Mouse (Mus musculus): ENCODE data around the gene Acvr1. TPM values are rescaled to one million over a fixed set of nuclear protein-coding genes. Genes with fewer than 3 reads are reported as not detected.

Acvr1 gene
- polyA plus RNA-seq, 1 experiment from 2014 or later, result 6.5 TPM

DNA sequence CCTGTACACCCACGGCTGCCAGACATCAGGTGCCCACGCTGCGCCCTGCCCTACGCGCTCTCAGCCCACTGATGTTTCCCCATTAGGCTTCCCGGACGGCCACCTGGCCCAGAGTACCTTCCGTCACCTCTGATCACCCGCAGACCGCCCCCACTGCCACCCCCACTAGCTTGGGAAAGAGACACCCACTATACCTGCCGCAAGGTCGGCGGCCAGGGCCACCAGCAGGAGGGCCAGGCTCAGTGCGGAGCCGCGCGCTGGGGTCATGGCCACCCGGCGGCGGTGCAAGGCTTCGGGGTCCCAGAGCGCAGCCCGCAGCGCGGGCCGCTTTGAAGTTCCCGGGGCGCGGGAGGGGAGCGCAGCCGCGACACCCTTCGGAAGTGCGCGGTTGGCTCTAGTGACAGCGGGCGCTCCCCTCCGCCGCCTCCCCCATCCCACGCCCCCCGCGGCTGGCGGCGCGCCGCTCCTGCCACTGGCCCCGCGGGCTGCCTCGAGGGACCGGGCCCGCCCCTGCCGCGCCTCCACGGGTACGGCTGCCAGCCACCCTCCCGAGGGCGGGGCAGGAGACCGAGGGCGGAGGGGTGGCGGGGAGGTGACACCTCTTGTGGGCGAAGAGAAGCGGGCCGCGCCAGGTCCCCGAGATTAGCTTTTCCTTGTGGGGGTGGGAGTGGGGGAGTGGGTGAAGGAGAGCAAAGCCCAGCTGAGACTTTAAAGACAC lies 209.4 kb downstream of the Acvr1 start, which contains the start of gene Acvr1c:
Gene Acvr1c (minus strand): TSS at position 482 of the 718 bp plus-strand sequence.
- peak within 1 kb of the TSS; percentile 98 for H3K4me2 ChIP-seq
- DNase-seq (peak; percentile 57), ATAC-seq (ENCODE audit: insufficient read depth) (peak; percentile 93)
- TF ChIP-seq CTCF (IDR thresholded peaks at IDR 0.05; ENCODE audit: low read depth), result no peak
- peak within 1 kb of the TSS; percentile 53 for H3K4me3 ChIP-seq (ENCODE audit: low read depth, low read length)
- no peak within 1 kb of the TSS for H3K27ac ChIP-seq (ENCODE audit: low read depth)
- 1% methylated on average over 55 of the region's 65 CpGs for WGBS
- peak within 1 kb of the TSS; percentile 34 for H3K9ac ChIP-seq
- 0 out of 2 replicates have a peak, but pooled peaks cover 6% of the 10 kb centered on the region for H3K4me1 ChIP-seq (ENCODE audit: insufficient read depth)
- H3K36me3 ChIP-seq (ENCODE audit: insufficient read depth), result no peaks in the 10 kb centered on the region
- no peaks in the 10 kb centered on the region for H3K9me3 ChIP-seq (ENCODE audit: low read depth, low read length)
- H3K27me3 ChIP-seq (ENCODE audit: insufficient read depth, low read length), result peaks cover 14% of the 10 kb centered on the region

DNA sequence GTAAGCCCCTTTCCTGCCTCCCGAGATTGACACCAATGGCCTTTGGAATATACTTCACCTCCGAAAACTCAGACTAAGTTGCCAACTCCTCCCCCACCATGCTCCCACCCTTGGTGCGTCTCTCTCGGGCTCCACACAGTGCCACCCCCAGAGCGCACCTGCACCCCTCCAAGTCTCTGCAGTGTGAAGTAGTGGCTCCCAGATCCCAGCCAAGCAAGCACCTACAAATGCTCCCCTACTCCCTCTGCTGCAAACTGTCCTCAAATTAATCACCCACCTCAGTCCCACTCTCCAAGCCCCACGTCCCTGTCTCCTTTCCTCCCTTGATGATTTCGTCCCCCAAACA lies 209.9 kb downstream of the Acvr1 start:
- H3K4me1 ChIP-seq (ENCODE audit: insufficient read depth), result 0 out of 2 replicates have a peak, but pooled peaks cover 6% of the 10 kb centered on the region
- ATAC-seq (ENCODE audit: insufficient read depth), result peak; percentile 60
- H3K27ac ChIP-seq (ENCODE audit: low read depth), result no peak overlapping the region
- peak overlapping the region; percentile 98 for H3K4me2 ChIP-seq
- peak overlapping the region; percentile 53 for H3K4me3 ChIP-seq (ENCODE audit: low read depth, low read length)
- H3K9me3 ChIP-seq (ENCODE audit: low read depth, low read length), result no peaks in the 10 kb centered on the region
- peak overlapping the region; percentile 34 for H3K9ac ChIP-seq
- peaks cover 14% of the 10 kb centered on the region for H3K27me3 ChIP-seq (ENCODE audit: insufficient read depth, low read length)
- no peaks in the 10 kb centered on the region for H3K36me3 ChIP-seq (ENCODE audit: insufficient read depth)
- no peak for DNase-seq
- 0% methylated on average over 7 of the region's 7 CpGs for WGBS
- TF ChIP-seq CTCF (IDR thresholded peaks at IDR 0.05; ENCODE audit: low read depth), result no peak

DNA sequence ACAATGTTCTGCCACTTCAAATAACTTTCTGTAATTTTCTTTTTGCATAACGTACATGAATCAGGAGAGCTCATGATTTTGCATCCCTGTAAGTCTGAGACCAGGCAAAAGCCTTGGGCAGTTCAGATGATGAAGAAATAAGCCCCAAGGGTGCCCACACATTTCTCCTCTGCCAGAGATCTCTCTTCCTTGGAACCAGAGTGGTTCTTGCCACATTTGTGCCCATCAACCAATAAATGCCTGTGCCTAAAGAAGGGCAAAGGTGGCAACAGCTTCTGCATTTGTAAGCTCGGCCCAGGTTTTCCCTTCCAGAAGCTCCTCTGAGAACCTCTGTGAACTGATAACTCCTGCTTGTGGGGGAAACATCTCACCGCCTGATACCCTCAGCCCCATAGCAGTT lies 212.6 kb downstream of the Acvr1 start:
- 78% methylated on average over 3 of the region's 3 CpGs for WGBS

GRCm38 (mm10) chr2:58352846-58353245 lies 214.1 kb downstream of the Acvr1 start:
- 52% methylated on average over 5 of the region's 5 CpGs for WGBS
- Histone ChIP-seq H3K27me3 (ENCODE audit: insufficient read depth, low read length) (peaks cover 11% of the 10 kb centered on the region), H3K4me2 (no peak overlapping the region), H3K27ac (ENCODE audit: low read depth) (no peak overlapping the region), H3K36me3 (ENCODE audit: insufficient read depth) (no peaks in the 10 kb centered on the region), H3K9ac (no peak overlapping the region), H3K4me1 (ENCODE audit: insufficient read depth) (0 out of 2 replicates have a peak, but pooled peaks cover 6% of the 10 kb centered on the region), H3K4me3 (ENCODE audit: low read depth, low read length) (no peak overlapping the region), H3K9me3 (ENCODE audit: low read depth, low read length) (no peaks in the 10 kb centered on the region)
- ATAC-seq (ENCODE audit: insufficient read depth) (no peak), DNase-seq (no peak)
- TF ChIP-seq CTCF (IDR thresholded peaks at IDR 0.05; ENCODE audit: low read depth), result no peak

More for the DNA sequence above, 212.6 kb downstream of the Acvr1 start:
- H3K4me3 ChIP-seq (ENCODE audit: low read depth, low read length), result no peak overlapping the region
- H3K9me3 ChIP-seq (ENCODE audit: low read depth, low read length), result no peaks in the 10 kb centered on the region
- no peak overlapping the region for H3K4me2 ChIP-seq
- H3K36me3 ChIP-seq (ENCODE audit: insufficient read depth), result no peaks in the 10 kb centered on the region
- H3K4me1 ChIP-seq (ENCODE audit: insufficient read depth), result 0 out of 2 replicates have a peak, but pooled peaks cover 6% of the 10 kb centered on the region
- no peak for DNase-seq
- ATAC-seq (ENCODE audit: insufficient read depth), result no peak
- H3K27me3 ChIP-seq (ENCODE audit: insufficient read depth, low read length), result peaks cover 14% of the 10 kb centered on the region
- H3K27ac ChIP-seq (ENCODE audit: low read depth), result no peak overlapping the region
- no peak for TF ChIP-seq CTCF (IDR thresholded peaks at IDR 0.05; ENCODE audit: low read depth)
- H3K9ac ChIP-seq, result no peak overlapping the region

DNA sequence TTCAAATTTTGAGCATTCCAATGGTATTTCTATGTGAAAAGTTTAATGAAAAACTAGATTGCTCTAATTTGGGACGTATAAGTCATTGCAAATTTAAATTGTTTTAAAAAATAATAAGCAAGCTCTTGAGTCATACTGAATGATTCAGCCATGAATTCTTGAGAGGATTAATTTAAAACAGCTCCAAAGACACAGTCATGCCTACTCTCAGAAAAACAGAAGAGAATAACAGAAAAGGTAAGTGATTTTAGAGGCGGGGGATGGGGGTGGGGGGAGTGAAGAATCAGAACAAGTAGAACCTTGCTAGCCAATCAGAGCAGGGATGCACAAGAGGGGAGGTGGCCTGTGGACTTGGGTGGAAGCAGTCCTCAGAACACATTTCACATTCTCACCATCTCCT lies 216.3 kb downstream of the Acvr1 start:
- no peak overlapping the region for H3K4me3 ChIP-seq (ENCODE audit: low read depth, low read length)
- 89% methylated on average over 2 of the region's 2 CpGs for WGBS
- no peak for DNase-seq
- no peaks in the 10 kb centered on the region for H3K27me3 ChIP-seq (ENCODE audit: insufficient read depth, low read length)
- no peaks in the 10 kb centered on the region for H3K36me3 ChIP-seq (ENCODE audit: insufficient read depth)
- H3K27ac ChIP-seq (ENCODE audit: low read depth), result no peak overlapping the region
- no peaks in the 10 kb centered on the region for H3K9me3 ChIP-seq (ENCODE audit: low read depth, low read length)
- TF ChIP-seq CTCF (IDR thresholded peaks at IDR 0.05; ENCODE audit: low read depth), result no peak
- no peak for ATAC-seq (ENCODE audit: insufficient read depth)
- no peaks in the 10 kb centered on the region for H3K4me1 ChIP-seq (ENCODE audit: insufficient read depth)
- H3K4me2 ChIP-seq, result no peak overlapping the region
- H3K9ac ChIP-seq, result no peak overlapping the region

Other genes starting within 250 kb of the Acvr1 start
- 0.67 and 1.1 TPM in 2 replicates for gene Acvr1c, start 209.3 kb downstream of the Acvr1 start, polyA plus RNA-seq (2014; fragmentation: Nextera tagmentation; extraction: Ambion mirVana)
- 0.27 TPM in 1 of 2 replicates, not detected in the other for gene Gm17409, start 97.0 kb downstream of the Acvr1 start, polyA plus RNA-seq (2014; fragmentation: Nextera tagmentation; extraction: Ambion mirVana)
- 7.0 and 8.6 TPM in 2 replicates for gene Upp2, start 141 bp upstream of the Acvr1 start, polyA plus RNA-seq (2014; fragmentation: Nextera tagmentation; extraction: Ambion mirVana)

Data from lung, embryonic 14.5 days (tissue).